Mouse (Mus musculus): Measurements from ENCODE around the gene Slc6a13. TPM values are rescaled to one million over a fixed set of nuclear protein-coding genes. Genes with fewer than 3 reads are reported as not detected.

The Slc6a13 gene
- polyA plus RNA-seq, 1 experiment from 2014 or later = 16.1 TPM

Small RNAs within 50 kb of the gene (microRNA-seq; reads per million reads assigned to microRNA genes)
- gene Gm24855 = not detected

Other genes starting within 250 kb of the Slc6a13 start
- 17.3 and 22.2 TPM in 2 replicates for gene Mical3, start 169.2 kb upstream of the Slc6a13 start, polyA plus RNA-seq (2016; fragmentation: Nextera tagmentation; extraction: Ambion mirVana)
- gene Pex26, start 116.6 kb upstream of the Slc6a13 start, polyA plus RNA-seq (2016; fragmentation: Nextera tagmentation; extraction: Ambion mirVana) = 11.9 and 12.5 TPM in 2 replicates
- gene Tuba8, start 89.5 kb upstream of the Slc6a13 start, polyA plus RNA-seq (2016; fragmentation: Nextera tagmentation; extraction: Ambion mirVana) = 0.26 and 0.33 TPM in 2 replicates
- 1.3 TPM in 2 replicates for gene Usp18, start 54.3 kb upstream of the Slc6a13 start, polyA plus RNA-seq (2016; fragmentation: Nextera tagmentation; extraction: Ambion mirVana)
- gene Slc6a12, start 42.8 kb downstream of the Slc6a13 start, polyA plus RNA-seq (2016; fragmentation: Nextera tagmentation; extraction: Ambion mirVana) = 0.14 TPM in 1 of 2 replicates, not detected in the other
- gene Iqsec3, start 173.5 kb downstream of the Slc6a13 start, polyA plus RNA-seq (2016; fragmentation: Nextera tagmentation; extraction: Ambion mirVana) = 7.8 and 7.9 TPM in 2 replicates